Mouse (Mus musculus): Measurements from ENCODE around the gene Dguok. TPM values are rescaled to one million over a fixed set of nuclear protein-coding genes. Genes with fewer than 3 reads are reported as not detected.

Dguok gene
- polyA plus RNA-seq, 1 experiment, result 27.6 TPM

GRCm38 (mm10) chr6:83441259-83442061 is 65.3 kb downstream of the Dguok start:
- TF ChIP-seq USF1 (IDR thresholded peaks at IDR 0.05; ENCODE audit: low read depth) (no peak), MYOD1 (IDR thresholded peaks at IDR 0.05; ENCODE audit: control insufficient read depth, insufficient read length, low read depth) (no peak), MYOG (IDR thresholded peaks at IDR 0.05; ENCODE audit: control insufficient read depth, extremely low read depth, insufficient read length) (no peak), FOSL1 (IDR thresholded peaks at IDR 0.05; ENCODE audit: insufficient read depth, low read length, poor library complexity, severe bottlenecking) (no peak), MAX (IDR thresholded peaks at IDR 0.05) (no peak), CEBPB (IDR thresholded peaks at IDR 0.05; ENCODE audit: low read depth) (no peak), CTCF (IDR thresholded peaks at IDR 0.05; ENCODE audit: control insufficient read depth, insufficient read depth, insufficient read length) (no peak)
- peak overlapping the region; percentile 82 for H3ac ChIP-seq (ENCODE audit: control insufficient read depth, insufficient read length, low read depth)

GRCm38 (mm10) chr6:83440510-83441258 is 66.1 kb downstream of the Dguok start:
- Histone ChIP-seq H3K79me2 (ENCODE audit: control insufficient read depth, insufficient read depth) (peaks cover 91% of the 10 kb centered on the region), H3K79me3 (ENCODE audit: low read depth) (peaks cover 32% of the 10 kb centered on the region), H3K4me3 (ENCODE audit: insufficient read depth, poor library complexity, severe bottlenecking) (peak overlapping the region; percentile 45), H3ac (ENCODE audit: control insufficient read depth, insufficient read length, low read depth) (peak overlapping the region; percentile 73), H3K36me3 (ENCODE audit: control insufficient read depth, insufficient read depth) (peaks cover 17% of the 10 kb centered on the region), H3K27me3 (ENCODE audit: control insufficient read depth, insufficient read depth, insufficient read length) (no peaks in the 10 kb centered on the region)
- TF ChIP-seq CEBPB (IDR thresholded peaks at IDR 0.05; ENCODE audit: low read depth), result peak; percentile 17
- no peak for TF ChIP-seq CTCF (IDR thresholded peaks at IDR 0.05; ENCODE audit: control insufficient read depth, insufficient read depth, insufficient read length)
- TF ChIP-seq MYOG (IDR thresholded peaks at IDR 0.05; ENCODE audit: control insufficient read depth, extremely low read depth, insufficient read length), result no peak
- no peak for TF ChIP-seq MAX (IDR thresholded peaks at IDR 0.05)
- TF ChIP-seq USF1 (IDR thresholded peaks at IDR 0.05; ENCODE audit: low read depth), result peak; percentile 61
- TF ChIP-seq MYOD1 (IDR thresholded peaks at IDR 0.05; ENCODE audit: control insufficient read depth, insufficient read length, low read depth), result no peak
- TF ChIP-seq FOSL1 (IDR thresholded peaks at IDR 0.05; ENCODE audit: insufficient read depth, low read length, poor library complexity, severe bottlenecking), result no peak

More at GRCm38 (mm10) chr6:83441259-83442061, 65.3 kb downstream of the Dguok start:
- H3K79me2 ChIP-seq (ENCODE audit: control insufficient read depth, insufficient read depth), result peaks cover 91% of the 10 kb centered on the region
- H3K27me3 ChIP-seq (ENCODE audit: control insufficient read depth, insufficient read depth, insufficient read length), result no peaks in the 10 kb centered on the region
- peak overlapping the region; percentile 45 for H3K4me3 ChIP-seq (ENCODE audit: insufficient read depth, poor library complexity, severe bottlenecking)
- H3K36me3 ChIP-seq (ENCODE audit: control insufficient read depth, insufficient read depth), result peaks cover 22% of the 10 kb centered on the region
- H3K79me3 ChIP-seq (ENCODE audit: low read depth), result peaks cover 40% of the 10 kb centered on the region

GRCm38 (mm10) chr6:83440197-83440509 is 66.6 kb downstream of the Dguok start:
- H3ac ChIP-seq (ENCODE audit: control insufficient read depth, insufficient read length, low read depth), result peak overlapping the region; percentile 20
- peaks cover 87% of the 10 kb centered on the region for H3K79me2 ChIP-seq (ENCODE audit: control insufficient read depth, insufficient read depth)
- peaks cover 13% of the 10 kb centered on the region for H3K36me3 ChIP-seq (ENCODE audit: control insufficient read depth, insufficient read depth)
- H3K79me3 ChIP-seq (ENCODE audit: low read depth), result peaks cover 28% of the 10 kb centered on the region
- TF ChIP-seq FOSL1 (IDR thresholded peaks at IDR 0.05; ENCODE audit: insufficient read depth, low read length, poor library complexity, severe bottlenecking) (no peak), MAX (IDR thresholded peaks at IDR 0.05) (no peak), MYOG (IDR thresholded peaks at IDR 0.05; ENCODE audit: control insufficient read depth, extremely low read depth, insufficient read length) (no peak), MYOD1 (IDR thresholded peaks at IDR 0.05; ENCODE audit: control insufficient read depth, insufficient read length, low read depth) (no peak), USF1 (IDR thresholded peaks at IDR 0.05; ENCODE audit: low read depth) (no peak), CEBPB (IDR thresholded peaks at IDR 0.05; ENCODE audit: low read depth) (no peak), CTCF (IDR thresholded peaks at IDR 0.05; ENCODE audit: control insufficient read depth, insufficient read depth, insufficient read length) (no peak)
- peak overlapping the region; percentile 18 for H3K4me3 ChIP-seq (ENCODE audit: insufficient read depth, poor library complexity, severe bottlenecking)
- no peaks in the 10 kb centered on the region for H3K27me3 ChIP-seq (ENCODE audit: control insufficient read depth, insufficient read depth, insufficient read length)

GRCm38 (mm10) chr6:83439781-83440180 is 67.0 kb downstream of the Dguok start:
- TF ChIP-seq MAX (IDR thresholded peaks at IDR 0.05) (no peak), FOSL1 (IDR thresholded peaks at IDR 0.05; ENCODE audit: insufficient read depth, low read length, poor library complexity, severe bottlenecking) (no peak)
- Histone ChIP-seq H3K79me3 (ENCODE audit: low read depth) (peaks cover 28% of the 10 kb centered on the region), H3K36me3 (ENCODE audit: control insufficient read depth, insufficient read depth) (peaks cover 11% of the 10 kb centered on the region), H3K27me3 (ENCODE audit: control insufficient read depth, insufficient read depth, insufficient read length) (no peaks in the 10 kb centered on the region), H3ac (ENCODE audit: control insufficient read depth, insufficient read length, low read depth) (peak overlapping the region; percentile 28), H3K4me3 (ENCODE audit: insufficient read depth, poor library complexity, severe bottlenecking) (peak overlapping the region; percentile 18), H3K79me2 (ENCODE audit: control insufficient read depth, insufficient read depth) (peaks cover 87% of the 10 kb centered on the region)

- Histone ChIP-seq H3K79me3 (ENCODE audit: low read depth) (peaks cover 28% of the 10 kb centered on the region), H3K27me3 (ENCODE audit: control insufficient read depth, insufficient read depth, insufficient read length) (no peaks in the 10 kb centered on the region), H3K36me3 (ENCODE audit: control insufficient read depth, insufficient read depth) (peaks cover 12% of the 10 kb centered on the region), H3K4me3 (ENCODE audit: insufficient read depth, poor library complexity, severe bottlenecking) (no peak overlapping the region), H3K79me2 (ENCODE audit: control insufficient read depth, insufficient read depth) (peaks cover 87% of the 10 kb centered on the region), H3ac (ENCODE audit: control insufficient read depth, insufficient read length, low read depth) (no peak overlapping the region)
- TF ChIP-seq MYOD1 (IDR thresholded peaks at IDR 0.05; ENCODE audit: control insufficient read depth, insufficient read length, low read depth) (no peak), USF1 (IDR thresholded peaks at IDR 0.05; ENCODE audit: low read depth) (no peak), FOSL1 (IDR thresholded peaks at IDR 0.05; ENCODE audit: insufficient read depth, low read length, poor library complexity, severe bottlenecking) (no peak), MAX (IDR thresholded peaks at IDR 0.05) (no peak)
Measured at GRCm38 (mm10) chr6:83439119-83439767, 67.5 kb downstream of the Dguok start.
